Mouse (Mus musculus) fat pad, adult 2 months (tissue): ENCODE results near the gene Ppm1h.

Experiments
- DNase-seq: peaks from one replicate; pipeline ENCODE4 v3.0.0-alpha.2; 2011; ENCODE audit warnings: low read depth, low spot score; ENCODE audit errors: extremely low read depth

Gene Ppm1h

DNA sequence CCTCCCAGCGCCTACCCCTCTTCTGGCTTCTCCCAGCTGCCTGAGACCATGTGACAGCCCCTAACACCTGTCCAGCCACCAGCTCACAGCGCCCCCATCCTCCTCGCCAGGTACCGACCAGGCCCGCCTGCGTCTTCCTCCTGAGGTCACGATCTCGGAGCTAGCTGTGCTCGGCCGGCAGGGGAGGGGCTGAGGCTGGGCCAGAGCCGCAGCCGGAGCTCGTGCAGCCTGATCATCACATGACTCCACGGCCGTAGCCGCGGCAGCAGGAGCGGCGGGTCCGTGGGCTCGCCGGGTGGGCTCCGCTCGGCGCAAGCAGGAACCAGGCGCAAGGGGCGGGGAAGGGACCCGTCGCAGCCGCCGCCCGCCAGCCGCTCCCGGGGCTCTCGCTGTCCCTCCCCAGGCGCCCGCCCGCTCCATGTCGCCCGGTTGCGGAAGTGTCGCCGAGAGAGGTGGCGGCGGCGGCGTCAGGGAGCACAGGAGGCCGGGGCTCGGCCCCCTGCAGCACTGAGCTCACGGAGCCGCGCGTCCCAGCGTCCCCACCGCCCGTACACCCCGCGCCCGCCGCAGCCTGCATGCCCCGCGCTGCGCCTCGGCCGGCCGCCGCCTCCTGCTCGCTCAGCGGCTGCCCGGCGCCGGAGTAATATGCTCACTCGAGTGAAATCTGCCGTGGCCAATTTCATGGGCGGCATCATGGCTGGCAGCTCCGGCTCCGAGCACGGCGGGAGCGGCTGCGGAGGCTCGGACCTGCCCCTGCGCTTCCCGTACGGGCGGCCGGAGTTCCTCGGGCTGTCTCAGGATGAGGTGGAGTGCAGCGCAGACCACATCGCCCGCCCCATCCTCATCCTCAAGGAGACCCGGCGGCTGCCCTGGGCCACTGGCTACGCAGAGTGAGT is at the start of gene Ppm1h:
Gene Ppm1h, plus strand, starts transcription at position 222 of the 896 bp plus-strand sequence.
- DNase-seq: no peak

DNA sequence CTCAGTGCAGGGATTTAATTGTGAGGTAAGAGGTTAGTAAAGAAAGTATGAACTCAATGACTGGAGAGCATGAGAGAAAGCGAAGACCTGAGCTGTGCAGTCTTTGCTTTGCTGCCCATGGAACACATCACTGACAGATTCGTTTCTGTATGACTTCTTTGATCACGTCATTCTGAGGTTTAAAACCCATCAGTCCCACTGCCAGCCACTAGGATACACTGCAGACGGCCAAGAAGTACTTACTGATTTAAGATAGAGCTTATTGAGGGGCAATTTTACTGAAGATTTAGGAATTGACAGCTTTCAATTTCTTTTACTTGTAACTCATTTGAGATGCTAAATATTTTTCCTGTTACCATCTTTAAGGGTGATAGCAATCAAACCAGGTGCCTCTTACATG is 49.6 kb upstream of the Ppm1h start:
- DNase-seq: no peak

GRCm38 (mm10) chr10:122639879-122640278 is 38.7 kb upstream of the Ppm1h start:
- DNase-seq: no peak

DNA sequence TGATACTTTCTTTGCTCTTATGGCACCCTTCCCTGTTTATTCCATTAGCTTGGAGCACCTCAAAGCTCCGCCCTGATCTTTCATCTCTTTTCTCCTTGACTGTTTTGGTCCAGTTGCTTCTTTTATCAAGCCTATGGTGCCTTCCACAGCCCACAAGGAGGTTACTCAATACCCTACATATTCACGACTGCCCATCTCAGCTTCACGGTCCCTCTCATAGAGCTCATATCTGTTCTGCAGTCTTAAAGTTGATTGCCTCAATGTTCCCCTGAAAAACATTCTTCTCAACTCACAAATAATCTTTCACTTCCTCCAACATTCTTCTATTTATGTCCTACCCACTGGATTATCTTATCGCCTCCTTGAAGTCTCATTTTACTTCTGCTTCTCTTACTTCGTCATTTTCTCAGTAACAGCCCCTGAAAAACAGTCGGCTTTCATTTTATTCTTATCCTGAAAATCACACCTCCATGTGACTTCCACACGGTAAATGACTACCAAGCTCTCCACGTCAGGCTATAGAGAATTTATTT is 37.2 kb upstream of the Ppm1h start:
- no peak for DNase-seq

GRCm38 (mm10) chr10:122642125-122642524 is 36.4 kb upstream of the Ppm1h start:
- no peak for DNase-seq

DNA sequence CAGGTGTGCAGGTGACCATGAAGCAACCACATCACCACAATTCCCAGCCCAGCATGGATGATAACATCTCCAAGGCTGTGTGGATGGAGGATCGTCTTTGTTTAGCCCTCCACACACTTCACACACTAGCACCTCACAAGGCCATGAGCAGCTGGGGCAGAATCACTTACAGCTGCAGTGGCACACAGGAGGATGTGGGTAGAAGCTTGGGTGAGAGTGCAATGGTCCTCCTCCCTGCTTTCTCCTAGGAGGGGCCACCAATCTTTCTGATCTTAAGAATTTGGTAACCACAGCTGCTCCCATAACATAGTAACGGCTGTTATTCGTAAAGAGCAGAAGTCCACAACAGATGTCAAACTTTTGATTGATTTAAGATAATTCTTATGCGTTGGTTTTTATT is 26.6 kb upstream of the Ppm1h start:
- DNase-seq: no peak

DNA sequence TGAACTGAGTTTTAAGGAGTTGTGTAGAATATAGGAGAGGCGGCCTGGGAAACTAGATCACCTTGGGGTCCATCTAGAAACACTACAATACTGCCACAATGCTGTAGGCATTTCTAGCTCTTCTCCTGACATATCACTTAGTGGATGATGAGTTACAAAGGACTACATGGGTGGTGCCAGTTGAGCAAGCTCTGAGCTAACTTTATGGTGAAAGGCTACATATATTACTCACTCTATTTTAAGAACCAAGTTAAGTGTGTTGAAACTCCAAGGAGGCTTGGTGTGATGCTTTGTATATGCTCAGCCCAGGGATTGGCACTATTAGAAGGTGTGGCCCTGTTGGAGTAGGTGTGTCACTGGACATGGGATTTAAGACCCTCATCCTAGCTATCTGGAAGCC is 26.0 kb upstream of the Ppm1h start:
- DNase-seq: no peak

DNA sequence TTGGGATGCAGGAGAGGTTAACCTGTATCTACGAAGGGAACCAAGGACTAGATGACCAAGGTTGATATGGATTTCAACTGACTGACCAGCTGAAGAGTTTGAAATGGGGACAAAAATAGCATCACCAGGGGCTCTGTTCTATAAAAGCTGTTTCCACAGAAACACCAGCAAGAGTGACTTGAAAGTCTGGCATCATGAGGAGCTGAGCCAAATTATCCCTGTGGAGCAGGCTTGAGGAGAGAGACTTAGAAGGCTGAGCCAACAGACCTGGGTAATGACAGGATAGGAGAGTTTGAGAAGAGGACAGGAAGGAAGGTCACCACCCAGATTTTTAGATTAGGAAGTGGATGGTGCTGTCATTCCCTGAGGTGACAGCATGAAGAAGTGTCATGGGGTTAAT is 12.9 kb upstream of the Ppm1h start:
- DNase-seq: no peak

- no peak for DNase-seq
Measured at GRCm38 (mm10) chr10:122671253-122671652, 7.3 kb upstream of the Ppm1h start.

DNA sequence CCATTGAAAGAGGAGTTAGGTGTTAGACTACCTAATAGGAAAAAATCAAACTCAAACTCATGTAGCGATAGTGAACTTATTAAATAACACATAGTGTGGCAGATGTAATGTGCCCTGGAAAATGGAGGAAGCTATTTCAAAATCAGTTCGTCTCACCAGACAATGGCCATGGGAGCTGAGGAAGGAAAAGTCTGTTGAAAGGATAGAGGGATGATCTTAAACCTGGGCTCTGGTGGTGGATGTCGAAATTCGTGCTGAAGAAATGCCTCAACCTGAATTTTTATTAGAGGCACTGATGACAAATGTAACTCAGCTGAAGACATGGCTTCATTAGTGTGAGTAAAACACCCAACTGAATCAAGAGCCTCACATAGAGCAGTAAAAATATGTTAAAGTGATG is 6.5 kb upstream of the Ppm1h start:
- DNase-seq: no peak

DNA sequence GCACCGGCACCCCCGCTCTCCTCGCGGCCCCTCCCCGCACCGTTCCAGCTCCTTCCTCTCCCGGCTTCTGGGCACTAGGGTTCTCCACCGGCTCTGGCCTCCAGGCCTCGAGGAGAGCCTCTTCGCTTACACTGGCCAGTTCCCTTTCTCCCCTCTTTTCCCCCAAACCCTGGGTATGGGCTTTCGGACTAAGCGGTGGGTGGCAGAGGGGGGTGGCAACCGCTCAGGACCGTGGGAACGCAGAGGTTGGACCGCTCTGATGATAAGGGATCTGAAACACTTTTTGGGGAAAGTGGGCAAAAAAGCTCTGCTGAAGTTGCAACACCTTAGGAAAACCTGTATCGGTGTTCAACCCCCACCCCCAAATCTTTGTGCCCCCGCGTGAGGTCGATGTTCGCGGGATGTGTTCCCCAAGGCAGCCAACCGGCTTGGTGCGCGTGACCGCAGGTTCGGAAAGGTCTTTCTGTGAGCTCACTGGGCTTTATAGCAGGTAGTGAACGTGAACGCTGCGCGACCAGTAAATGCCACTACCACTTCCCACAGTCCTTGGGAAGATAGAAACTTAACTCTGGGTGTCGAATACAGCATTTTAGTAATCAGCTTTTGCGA is 979 bp downstream of the Ppm1h start:
- DNase-seq: no peak

DNA sequence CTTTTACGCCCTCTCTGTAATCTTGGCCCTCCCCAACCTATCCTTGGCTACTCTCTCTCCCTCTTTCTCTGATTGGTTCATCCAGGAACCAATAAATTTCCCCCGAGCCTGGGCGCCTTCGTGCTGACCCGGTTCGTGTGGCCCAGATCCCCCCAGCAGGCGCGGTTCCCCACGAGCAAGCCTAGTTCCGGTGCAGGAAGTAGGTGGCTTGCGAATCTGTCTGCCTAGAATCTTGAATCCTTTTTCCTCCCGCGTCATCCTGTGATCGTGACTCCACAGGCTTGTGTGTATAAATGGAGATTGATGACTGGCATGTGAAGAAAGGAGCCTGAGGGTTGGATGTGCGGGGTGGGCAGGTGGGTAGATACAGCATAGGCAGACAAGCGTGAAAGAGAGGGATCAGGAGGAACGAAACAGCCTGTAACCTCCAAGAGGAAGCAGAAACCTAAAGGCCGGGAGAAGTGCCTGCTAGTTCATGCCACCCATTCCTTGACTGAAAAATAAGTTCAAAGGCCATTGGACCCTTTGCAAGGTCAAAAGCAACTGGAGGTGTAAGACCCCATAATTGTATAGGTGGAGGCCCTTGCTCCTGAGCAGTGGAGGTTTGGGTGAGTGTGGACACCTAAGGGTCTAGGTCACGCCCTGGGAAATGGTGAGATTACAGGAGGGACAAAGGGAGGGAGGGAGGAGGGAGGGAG is 2.0 kb downstream of the Ppm1h start:
- no peak for DNase-seq

DNA sequence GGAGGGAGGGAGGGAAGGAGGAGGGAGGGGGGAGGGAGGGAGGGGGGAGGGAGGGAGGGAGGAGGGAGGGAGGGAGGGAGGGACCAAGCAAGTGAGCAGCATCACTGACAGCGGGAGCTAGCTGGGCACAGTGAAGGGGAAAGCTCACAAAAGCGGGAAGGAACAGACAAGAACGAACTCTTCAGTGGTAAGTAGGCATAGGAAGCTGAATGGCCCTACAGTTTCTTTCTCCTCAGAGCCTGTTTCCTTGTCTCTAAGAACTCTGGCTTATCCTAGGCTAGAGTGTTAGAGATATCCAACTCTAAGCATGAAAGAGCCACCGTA is 2.5 kb downstream of the Ppm1h start:
- DNase-seq: no peak

- no peak for DNase-seq
Measured at GRCm38 (mm10) chr10:122683819-122684330, 5.3 kb downstream of the Ppm1h start.

- no peak for DNase-seq
Measured at GRCm38 (mm10) chr10:122685297-122685696, 6.7 kb downstream of the Ppm1h start.

DNA sequence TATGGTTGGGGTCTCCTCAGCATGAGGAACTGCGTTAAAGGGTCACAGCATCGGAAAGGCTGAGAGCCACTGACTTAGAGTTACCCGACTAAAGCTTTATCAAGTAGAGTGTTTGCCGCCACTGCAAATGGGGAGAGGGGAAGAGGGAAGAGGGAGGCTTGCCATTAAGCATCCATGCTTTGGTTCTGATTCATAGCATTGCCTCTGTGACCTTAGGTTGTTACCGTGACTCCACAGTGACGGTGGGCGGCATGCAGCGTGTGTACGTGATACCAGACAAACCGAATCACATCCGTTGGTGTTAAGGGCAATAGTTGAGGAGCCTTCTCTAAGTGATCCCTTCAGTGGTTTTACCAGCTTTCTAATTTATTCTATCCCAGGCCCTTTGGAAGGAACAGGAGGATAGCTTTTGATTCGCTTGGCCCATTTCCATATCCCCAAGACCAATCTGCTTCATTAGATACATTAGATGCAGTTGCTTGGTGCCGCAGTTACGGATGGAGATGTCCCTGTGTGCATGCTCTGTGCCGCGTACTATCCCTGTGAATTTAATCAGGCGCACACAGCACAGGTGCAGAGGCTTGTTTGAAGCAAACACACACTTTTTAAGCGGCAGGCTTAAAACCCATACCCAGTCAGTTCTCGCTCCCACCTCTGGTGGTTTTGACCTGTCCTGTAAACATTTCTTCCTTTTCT is 7.4 kb downstream of the Ppm1h start:
- DNase-seq: no peak

DNA sequence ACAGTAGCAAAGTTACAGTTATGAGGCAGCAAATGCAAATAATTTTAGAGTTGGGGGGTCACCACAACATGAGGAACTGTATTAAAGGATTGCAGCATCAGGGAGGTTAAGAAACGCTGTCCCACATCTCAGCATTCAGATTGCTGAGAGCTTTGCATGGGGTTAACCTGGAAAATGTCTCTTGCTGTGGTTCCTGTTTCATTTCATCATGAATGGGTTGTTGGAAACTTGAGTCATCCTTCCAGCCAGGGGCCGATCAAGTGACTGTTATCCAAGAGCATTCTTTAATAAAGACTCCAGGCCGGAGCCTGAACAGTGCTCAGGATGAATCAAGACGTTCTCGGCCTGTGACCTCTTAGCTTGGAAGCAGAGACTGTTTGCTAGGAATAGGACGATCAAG is 12.1 kb downstream of the Ppm1h start:
- no peak for DNase-seq

- DNase-seq: no peak
Measured at GRCm38 (mm10) chr10:122693158-122693777, 14.7 kb downstream of the Ppm1h start.

- DNase-seq: no peak
Measured at GRCm38 (mm10) chr10:122693911-122694618, 15.5 kb downstream of the Ppm1h start.

- no peak for DNase-seq
Measured at GRCm38 (mm10) chr10:122696335-122696734, 17.8 kb downstream of the Ppm1h start.
